Mouse (Mus musculus) midbrain, embryonic 13.5 days (tissue): Measurements from ENCODE around the gene Lpar6. TPM values are rescaled to one million over a fixed set of nuclear protein-coding genes. Genes with fewer than 3 reads are reported as not detected.

ENCODE experiments used
- ATAC-seq: fragments of 200-750 bp; cut with Nextera tagmentation; 2 replicates; pipeline ENCODE4 v1.8.0; 2017; ENCODE audit warnings: mild to moderate bottlenecking, moderate TSS enrichment, moderate library complexity
- H3K27ac ChIP-seq: fragments of 300-500 bp; sonication (generic); 2 replicates; pipeline ENCODE4 v1.5.1; 2015; ENCODE audit warnings: inconsistent platforms, mild to moderate bottlenecking, moderate library complexity
- H3K27me3 ChIP-seq: fragments of 300-500 bp; sonication (generic); 2 replicates; pipeline ENCODE4 v1.6.1; 2015; ENCODE audit warnings: mild to moderate bottlenecking, inconsistent platforms
- H3K36me3 ChIP-seq: fragments of 300-500 bp; sonication (generic); 2 replicates; pipeline ENCODE4 v1.6.1; 2015; ENCODE audit warnings: mild to moderate bottlenecking, inconsistent platforms
- H3K4me1 ChIP-seq: fragments of 300-500 bp; sonication (generic); replicated peaks from 2 replicates; pipeline ENCODE4 v1.6.1; 2015; ENCODE audit warnings: inconsistent platforms
- H3K4me2 ChIP-seq: fragments of 300-500 bp; sonication (generic); replicated peaks from 2 replicates; pipeline ENCODE4 v1.6.1; 2015; ENCODE audit warnings: moderate library complexity, mild to moderate bottlenecking, inconsistent platforms
- H3K4me3 ChIP-seq: fragments of 300-500 bp; sonication (generic); replicated peaks from 2 replicates; pipeline ENCODE4 v1.5.1; 2015; ENCODE audit warnings: mild to moderate bottlenecking, inconsistent platforms
- H3K9ac ChIP-seq: fragments of 300-500 bp; sonication (generic); replicated peaks from 2 replicates; pipeline ENCODE4 v1.6.1; 2015; ENCODE audit warnings: mild to moderate bottlenecking, inconsistent platforms
- H3K9me3 ChIP-seq: fragments of 300-500 bp; sonication (generic); 2 replicates; pipeline ENCODE4 v1.6.1; 2016; ENCODE audit warnings: mild to moderate bottlenecking, inconsistent platforms
- WGBS: fragments of 180-500 bp; shearing (Covaris S2); methylation state at CpG from one replicate; pipeline ENCODE4 v1.1.7; 2015; 5-methylcytosine and 5-hydroxymethylcytosine counted together
- polyA plus RNA-seq: library from polyadenylated mRNA; unstranded; fragments of >200 nt; fragmentation: Nextera tagmentation; extraction: Ambion mirVana; gene quantifications from 2 replicates; pipeline ENCODE4 v1.2.1, GENCODE M21; 2015

Lpar6 gene
- polyA plus RNA-seq, 1 experiment from 2014 or later = 8.6 TPM

DNA sequence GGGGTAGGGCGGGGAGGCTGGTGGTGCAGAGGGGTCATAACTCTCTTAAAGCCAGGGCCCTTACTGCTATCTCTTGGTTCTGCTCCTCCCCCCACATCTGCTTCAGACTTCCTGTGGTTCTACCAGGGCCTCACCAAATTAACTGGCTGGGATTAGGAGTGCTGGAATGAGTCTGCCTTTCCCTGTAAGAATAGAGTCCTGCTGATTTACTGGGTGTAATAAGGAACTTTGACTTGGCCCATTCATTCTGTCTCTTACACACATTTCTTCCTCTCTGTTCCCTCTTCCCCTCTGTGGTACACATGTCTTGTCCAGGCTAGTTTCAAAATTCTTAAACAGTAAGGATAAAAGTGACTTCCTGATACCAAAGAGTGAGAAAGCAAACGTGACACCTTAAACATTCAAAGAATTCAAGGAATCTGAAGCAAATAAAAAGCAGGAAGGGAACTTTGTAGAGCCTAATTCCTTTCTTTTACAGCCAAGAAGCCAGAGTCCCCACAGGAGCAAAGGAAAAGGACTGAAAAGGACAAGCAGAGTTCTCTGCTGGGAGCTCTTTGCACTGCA, 3.1 kb upstream of the Lpar6 start:
- H3K27ac ChIP-seq = no peak overlapping the region
- no peak for ATAC-seq

DNA sequence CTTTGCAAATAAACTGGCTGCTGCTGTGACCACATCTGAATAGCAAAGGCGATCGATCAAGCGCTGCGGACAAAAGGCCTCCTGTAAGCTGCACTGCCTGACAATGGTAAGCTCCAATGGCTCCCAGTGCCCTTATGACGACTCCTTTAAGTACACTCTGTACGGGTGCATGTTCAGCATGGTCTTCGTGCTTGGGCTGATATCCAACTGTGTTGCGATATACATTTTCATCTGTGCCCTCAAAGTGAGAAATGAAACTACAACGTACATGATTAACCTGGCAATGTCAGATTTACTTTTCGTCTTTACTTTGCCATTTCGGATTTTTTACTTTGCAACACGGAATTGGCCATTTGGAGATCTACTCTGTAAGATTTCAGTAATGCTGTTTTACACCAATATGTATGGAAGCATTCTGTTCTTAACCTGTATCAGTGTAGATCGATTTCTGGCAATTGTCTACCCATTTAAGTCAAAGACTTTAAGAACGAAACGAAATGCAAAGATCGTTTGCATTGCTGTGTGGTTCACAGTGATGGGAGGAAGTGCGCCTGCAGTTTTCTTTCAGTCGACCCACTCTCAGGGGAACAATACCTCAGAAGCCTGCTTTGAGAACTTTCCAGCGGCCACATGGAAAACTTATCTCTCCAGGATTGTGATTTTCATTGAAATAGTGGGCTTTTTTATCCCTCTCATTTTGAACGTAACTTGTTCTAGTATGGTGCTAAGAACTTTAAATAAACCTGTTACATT, 979 bp downstream of the Lpar6 start:
- under 1% methylated on average over 20 of the region's 20 CpGs for WGBS

More for the DNA sequence above, 3.1 kb upstream of the Lpar6 start:
- H3K4me2 ChIP-seq = no peak overlapping the region
- no peaks in the 10 kb centered on the region for H3K9me3 ChIP-seq
- H3K4me3 ChIP-seq = no peak overlapping the region
- H3K4me1 ChIP-seq = peaks cover 30% of the 10 kb centered on the region
- H3K36me3 ChIP-seq = no peaks in the 10 kb centered on the region
- no peaks in the 10 kb centered on the region for H3K27me3 ChIP-seq
- WGBS = 15% methylated on average over 2 of the region's 2 CpGs
- H3K9ac ChIP-seq = no peak overlapping the region

DNA sequence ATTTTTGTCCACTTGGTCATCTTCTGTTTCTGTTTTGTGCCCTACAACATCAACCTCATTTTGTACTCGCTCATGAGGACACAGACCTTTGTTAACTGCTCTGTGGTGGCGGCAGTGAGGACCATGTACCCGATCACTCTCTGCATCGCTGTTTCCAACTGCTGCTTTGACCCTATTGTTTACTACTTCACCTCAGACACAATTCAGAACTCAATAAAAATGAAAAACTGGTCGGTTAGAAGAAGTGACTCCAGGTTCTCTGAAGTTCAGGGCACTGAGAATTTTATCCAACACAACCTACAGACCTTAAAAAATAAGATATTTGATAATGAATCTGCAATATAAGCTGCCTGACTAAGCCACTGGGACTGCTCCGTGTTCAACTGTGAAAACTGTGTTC, 1.6 kb downstream of the Lpar6 start:
- Histone ChIP-seq H3K4me1 (peaks cover 21% of the 10 kb centered on the region), H3K9me3 (no peaks in the 10 kb centered on the region), H3K4me2 (peak overlapping the region; percentile 61), H3K36me3 (peaks cover 6% of the 10 kb centered on the region; the same call in 1 of the 2 replicates), H3K9ac (peak overlapping the region; percentile 78), H3K27ac (peak overlapping the region; percentile 87), H3K4me3 (peak overlapping the region; percentile 55), H3K27me3 (no peaks in the 10 kb centered on the region)
- ATAC-seq = peak; percentile 58; the same call in 1 of the 2 replicates
- 0% methylated on average over 6 of the region's 6 CpGs for WGBS

More for the DNA sequence above, 979 bp downstream of the Lpar6 start:
- peak overlapping the region; percentile 78 for H3K9ac ChIP-seq
- no peaks in the 10 kb centered on the region for H3K9me3 ChIP-seq
- H3K4me3 ChIP-seq = peak overlapping the region; percentile 55
- ATAC-seq = peak; percentile 91
- peak overlapping the region; percentile 61 for H3K4me2 ChIP-seq
- peak overlapping the region; percentile 87 for H3K27ac ChIP-seq
- H3K4me1 ChIP-seq = peaks cover 23% of the 10 kb centered on the region
- H3K27me3 ChIP-seq = no peaks in the 10 kb centered on the region
- peaks cover 5% of the 10 kb centered on the region; the same call in 1 of the 2 replicates for H3K36me3 ChIP-seq

DNA sequence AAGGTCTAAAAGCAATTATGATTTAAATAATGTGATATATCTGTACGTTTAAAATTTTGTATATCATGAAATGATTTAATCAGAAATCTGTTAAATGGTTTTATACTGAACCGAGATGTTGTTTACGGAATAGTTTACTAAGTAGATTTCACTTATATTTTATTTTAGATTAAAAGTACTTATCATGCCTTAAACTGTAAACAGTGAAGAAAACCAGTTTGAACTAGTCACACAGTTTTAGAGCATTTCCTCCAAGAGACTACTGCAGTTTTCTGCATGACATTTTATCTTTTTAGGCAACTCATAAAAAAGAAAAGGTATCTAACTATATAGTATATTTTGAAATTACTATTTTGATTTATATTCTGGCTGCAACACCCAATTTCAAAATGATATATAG, 2.2 kb downstream of the Lpar6 start:
- Histone ChIP-seq H3K36me3 (peaks cover 8% of the 10 kb centered on the region; the same call in 1 of the 2 replicates), H3K4me1 (peaks cover 16% of the 10 kb centered on the region), H3K9ac (no peak overlapping the region), H3K27me3 (no peaks in the 10 kb centered on the region), H3K4me2 (no peak overlapping the region), H3K27ac (no peak overlapping the region), H3K9me3 (no peaks in the 10 kb centered on the region), H3K4me3 (no peak overlapping the region)
- no peak for ATAC-seq
- 44% methylated on average over 3 of the region's 3 CpGs for WGBS

DNA sequence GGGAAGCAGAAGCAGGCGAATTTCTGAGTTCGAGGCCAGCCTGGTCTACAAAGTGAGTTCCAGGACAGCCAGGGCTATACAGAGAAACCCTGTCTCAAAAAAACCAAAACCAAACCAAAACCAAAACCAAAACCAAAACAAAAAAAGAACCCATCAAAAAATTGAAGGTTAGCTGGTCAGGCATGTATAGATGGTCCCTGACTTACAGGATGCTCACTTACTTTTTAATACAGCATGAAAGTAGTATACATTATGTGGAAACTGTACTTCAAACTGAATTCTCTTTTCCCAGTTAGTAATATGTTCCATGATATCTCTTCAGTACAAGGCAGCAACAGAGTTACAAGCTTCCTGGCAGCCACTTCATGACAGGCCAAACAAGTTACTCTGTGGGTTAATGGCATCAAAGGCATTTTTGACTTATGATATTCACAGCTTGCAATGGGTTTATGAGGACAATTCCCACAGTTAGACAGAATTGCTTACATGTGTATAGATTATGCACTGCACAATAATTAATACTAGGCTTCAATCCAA, 6.4 kb downstream of the Lpar6 start:
- Histone ChIP-seq H3K4me3 (no peak overlapping the region), H3K27ac (no peak overlapping the region), H3K4me2 (no peak overlapping the region), H3K9ac (no peak overlapping the region), H3K4me1 (peaks cover 4% of the 10 kb centered on the region; the same call in 1 of the 2 replicates), H3K36me3 (peaks cover 8% of the 10 kb centered on the region; the same call in 1 of the 2 replicates), H3K27me3 (no peaks in the 10 kb centered on the region), H3K9me3 (no peaks in the 10 kb centered on the region)
- 98% methylated on average over 2 of the region's 2 CpGs for WGBS
- ATAC-seq = no peak

DNA sequence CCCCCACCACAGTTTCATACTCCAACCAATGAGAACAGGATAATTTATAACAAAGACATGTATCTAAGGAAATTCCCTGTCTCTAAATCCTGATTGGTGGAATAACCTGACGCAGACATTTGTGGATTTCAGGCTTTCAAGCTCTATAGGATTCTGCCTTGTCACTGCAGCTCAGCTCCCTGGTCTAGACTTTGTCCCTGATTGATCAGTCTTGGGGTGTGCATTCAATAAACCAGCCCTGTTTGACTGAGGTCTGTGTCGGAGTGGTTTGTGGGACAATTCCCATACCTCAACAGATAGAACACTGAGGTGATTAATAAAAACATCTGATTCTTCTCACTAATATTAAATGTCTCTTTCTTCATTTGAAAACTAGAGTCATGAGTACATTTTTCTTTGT, 12.4 kb downstream of the Lpar6 start:
- WGBS = 95% methylated on average over 2 of the region's 2 CpGs
- no peak overlapping the region for H3K27ac ChIP-seq

DNA sequence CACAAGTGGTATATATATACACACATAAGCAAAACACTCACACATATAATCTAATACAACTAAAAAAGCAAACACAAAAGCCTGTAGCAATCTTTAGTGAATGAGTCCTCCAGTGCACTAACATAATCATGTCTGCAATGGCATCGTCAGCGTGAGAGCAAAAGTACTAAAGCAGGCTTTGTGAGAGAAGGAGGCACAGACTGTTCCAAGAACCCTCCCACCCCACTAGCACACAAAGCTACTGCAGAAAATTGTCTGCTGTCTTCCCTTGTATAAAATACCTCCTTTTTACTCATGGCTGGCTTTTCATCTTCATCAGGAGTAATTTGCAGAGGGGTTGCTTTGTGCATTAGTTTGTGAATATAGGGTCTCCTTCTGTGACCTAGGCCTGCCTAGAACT, 14.6 kb downstream of the Lpar6 start:
- no peak for ATAC-seq
- peaks cover 7% of the 10 kb centered on the region; the same call in 1 of the 2 replicates for H3K36me3 ChIP-seq
- H3K27me3 ChIP-seq = no peaks in the 10 kb centered on the region
- H3K4me2 ChIP-seq = no peak overlapping the region
- no peak overlapping the region for H3K27ac ChIP-seq
- WGBS = 67% methylated on average over 2 of the region's 2 CpGs
- H3K9ac ChIP-seq = no peak overlapping the region
- H3K4me1 ChIP-seq = peaks cover 3% of the 10 kb centered on the region; the same call in 1 of the 2 replicates
- H3K4me3 ChIP-seq = no peak overlapping the region
- no peaks in the 10 kb centered on the region for H3K9me3 ChIP-seq

More for the DNA sequence above, 12.4 kb downstream of the Lpar6 start:
- H3K36me3 ChIP-seq = peaks cover 7% of the 10 kb centered on the region; the same call in 1 of the 2 replicates
- no peaks in the 10 kb centered on the region for H3K9me3 ChIP-seq
- no peak for ATAC-seq
- H3K9ac ChIP-seq = no peak overlapping the region
- peaks cover 3% of the 10 kb centered on the region; the same call in 1 of the 2 replicates for H3K4me1 ChIP-seq
- H3K27me3 ChIP-seq = no peaks in the 10 kb centered on the region
- no peak overlapping the region for H3K4me2 ChIP-seq
- H3K4me3 ChIP-seq = no peak overlapping the region

DNA sequence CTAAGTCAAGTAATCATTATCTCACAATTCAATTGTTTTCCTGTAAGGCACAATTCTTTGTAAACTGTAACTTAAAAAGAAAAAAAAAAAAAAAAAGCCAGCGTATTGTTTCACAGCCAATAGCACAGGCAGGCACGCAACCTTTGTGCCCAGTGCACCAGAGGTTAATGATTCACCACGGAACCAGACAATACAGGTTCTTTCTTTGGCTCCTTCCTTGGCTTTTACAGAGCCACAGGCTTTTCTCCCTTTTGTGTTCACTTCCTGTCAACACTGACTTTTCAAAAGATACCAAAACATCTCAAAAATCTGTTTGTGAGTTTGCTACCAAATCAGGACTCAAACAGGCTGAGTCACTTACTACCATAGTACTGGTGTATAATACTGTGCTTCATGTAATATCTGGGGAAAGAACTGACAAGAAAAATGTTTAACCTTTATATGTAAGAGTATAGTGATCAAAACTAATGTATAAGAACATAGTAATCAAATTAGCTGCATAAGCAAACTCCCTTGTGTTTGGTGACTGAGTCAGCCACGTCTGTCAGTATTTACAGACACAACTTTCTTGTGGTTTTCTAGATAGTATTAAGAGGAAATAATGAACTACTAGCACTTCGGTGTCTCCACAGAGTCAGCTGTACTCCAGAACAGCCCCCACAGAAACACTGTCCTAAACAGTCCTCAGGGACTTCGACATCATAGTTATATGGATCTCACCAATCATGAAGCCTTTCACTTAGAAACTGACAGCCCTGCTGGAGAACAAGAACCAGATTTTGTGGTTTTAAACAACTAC, 16.0 kb downstream of the Lpar6 start:
- no peak for ATAC-seq
- H3K36me3 ChIP-seq = peaks cover 12% of the 10 kb centered on the region; the same call in 1 of the 2 replicates
- no peaks in the 10 kb centered on the region for H3K9me3 ChIP-seq
- no peaks in the 10 kb centered on the region for H3K27me3 ChIP-seq
- H3K4me3 ChIP-seq = no peak overlapping the region
- peaks cover 3% of the 10 kb centered on the region; the same call in 1 of the 2 replicates for H3K4me1 ChIP-seq
- H3K9ac ChIP-seq = no peak overlapping the region
- no peak overlapping the region for H3K4me2 ChIP-seq
- no peak overlapping the region for H3K27ac ChIP-seq
- WGBS = 48% methylated on average over 6 of the region's 6 CpGs

DNA sequence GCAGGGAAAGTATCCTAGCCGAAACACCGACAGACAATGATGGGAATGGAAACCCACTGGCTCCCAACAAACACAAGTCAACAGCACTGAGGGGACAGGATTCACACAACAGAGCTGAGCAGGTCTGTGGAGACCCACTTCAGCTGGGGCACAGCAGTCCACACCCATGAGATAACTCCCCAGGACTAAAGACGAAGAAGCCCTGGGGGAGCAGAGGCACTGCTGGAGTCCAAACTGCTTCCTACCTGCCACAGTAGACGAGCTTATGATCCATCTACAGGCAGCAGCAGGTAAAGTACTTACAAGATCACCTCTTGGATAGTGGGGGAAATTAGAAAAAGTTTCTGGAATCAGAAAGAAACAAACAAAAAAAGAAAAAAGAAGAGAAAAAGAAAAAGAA, 16.7 kb downstream of the Lpar6 start:
- no peak overlapping the region for H3K27ac ChIP-seq
- H3K4me2 ChIP-seq = no peak overlapping the region
- ATAC-seq = no peak
- H3K4me1 ChIP-seq = peaks cover 3% of the 10 kb centered on the region; the same call in 1 of the 2 replicates
- H3K9ac ChIP-seq = no peak overlapping the region
- H3K36me3 ChIP-seq = peaks cover 12% of the 10 kb centered on the region; the same call in 1 of the 2 replicates
- no peak overlapping the region for H3K4me3 ChIP-seq
- H3K9me3 ChIP-seq = no peaks in the 10 kb centered on the region
- whole genome bisulfite sequencing = 74% methylated on average over 4 of the region's 4 CpGs
- H3K27me3 ChIP-seq = no peaks in the 10 kb centered on the region

DNA sequence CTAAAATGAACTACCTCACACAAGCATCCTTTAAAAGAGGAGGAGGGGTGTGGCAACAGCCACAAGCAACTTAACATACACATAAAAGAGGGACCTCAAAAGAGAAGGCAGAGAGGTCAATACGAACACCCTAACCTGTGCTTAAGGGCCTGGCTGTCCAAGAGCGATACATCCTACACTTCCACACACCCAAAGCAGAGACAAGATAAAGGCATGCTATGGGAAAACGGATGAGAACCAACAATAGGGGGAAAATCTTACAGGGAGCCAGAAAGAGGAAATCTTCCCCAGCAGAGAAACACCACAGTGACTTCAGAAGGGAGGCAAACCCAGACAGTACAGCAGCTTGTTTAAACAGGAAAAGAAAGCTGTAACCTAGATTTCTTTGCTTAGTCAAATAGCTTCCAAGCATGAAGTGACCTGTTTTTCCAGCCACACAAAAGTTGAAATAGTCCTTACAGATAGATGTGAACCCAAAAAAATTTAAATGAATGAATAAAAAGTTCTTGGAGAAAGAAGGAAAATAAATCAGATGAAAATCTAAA, 17.8 kb downstream of the Lpar6 start:
- Histone ChIP-seq H3K36me3 (peaks cover 10% of the 10 kb centered on the region), H3K4me3 (no peak overlapping the region), H3K4me1 (peaks cover 3% of the 10 kb centered on the region; the same call in 1 of the 2 replicates), H3K27me3 (no peaks in the 10 kb centered on the region), H3K4me2 (no peak overlapping the region), H3K27ac (no peak overlapping the region), H3K9ac (no peak overlapping the region), H3K9me3 (no peaks in the 10 kb centered on the region)
- WGBS = 62% methylated on average over 3 of the region's 3 CpGs
- no peak for ATAC-seq

DNA sequence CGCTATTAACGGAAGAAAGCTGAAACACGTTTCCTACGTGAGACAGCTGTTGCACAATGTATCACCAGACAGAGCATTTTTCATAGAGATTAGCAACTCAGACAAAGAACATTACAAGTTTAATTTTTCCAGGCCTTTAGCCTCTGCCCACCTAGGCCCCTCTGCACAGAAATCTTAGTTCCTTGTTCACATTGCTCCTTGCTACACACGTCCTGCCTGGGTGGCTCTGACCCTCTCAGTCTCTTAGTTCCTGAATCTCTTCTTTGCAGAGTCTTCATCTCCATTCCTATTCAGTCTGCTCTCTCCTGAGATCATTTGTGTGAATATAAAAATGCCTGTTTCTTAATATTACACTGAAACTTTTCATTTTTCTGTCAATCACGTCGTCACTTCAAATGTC, 19.7 kb downstream of the Lpar6 start:
- ATAC-seq = no peak
- Histone ChIP-seq H3K9me3 (no peaks in the 10 kb centered on the region), H3K27me3 (no peaks in the 10 kb centered on the region), H3K9ac (no peak overlapping the region), H3K27ac (no peak overlapping the region), H3K36me3 (peaks cover 18% of the 10 kb centered on the region), H3K4me1 (peaks cover 3% of the 10 kb centered on the region; the same call in 1 of the 2 replicates), H3K4me3 (no peak overlapping the region), H3K4me2 (no peak overlapping the region)
- 75% methylated on average over 7 of the region's 7 CpGs for WGBS
